Mouse (Mus musculus) neural tube, embryonic 14.5 days (tissue): ENCODE measurements around the gene 2010111I01Rik. TPM values are rescaled to one million over a fixed set of nuclear protein-coding genes. Genes with fewer than 3 reads are reported as not detected.

Experiments used
- ATAC-seq: fragments of 200-750 bp; cut with Nextera tagmentation; 2 replicates; pipeline ENCODE4 v1.8.0; 2017; ENCODE audit warnings: low read depth, mild to moderate bottlenecking, moderate TSS enrichment, moderate library complexity
- H3K27ac ChIP-seq: fragments of 300-500 bp; sonication (generic); 2 replicates; pipeline ENCODE4 v1.5.1; 2014; ENCODE audit warnings: low read depth, mild to moderate bottlenecking, control low read depth, low read length, moderate library complexity, mixed read lengths
- H3K27me3 ChIP-seq: fragments of 300-500 bp; sonication (generic); 2 replicates; pipeline ENCODE4 v1.6.1; 2014; ENCODE audit warnings: low read length; ENCODE audit not compliant: control insufficient read depth, insufficient read depth
- H3K36me3 ChIP-seq: fragments of 300-500 bp; sonication (generic); 2 replicates; pipeline ENCODE4 v1.6.1; 2014; ENCODE audit warnings: low read length, mixed read lengths; ENCODE audit not compliant: control insufficient read depth, insufficient read depth
- H3K4me1 ChIP-seq: fragments of 300-500 bp; sonication (generic); 2 replicates; pipeline ENCODE4 v1.6.1; 2014; ENCODE audit warnings: low read length; ENCODE audit not compliant: control insufficient read depth, insufficient read depth
- H3K4me2 ChIP-seq: fragments of 300-500 bp; sonication (generic); 2 replicates; pipeline ENCODE4 v1.6.1; 2014; ENCODE audit warnings: mild to moderate bottlenecking, low read depth, low read length, control low read depth
- H3K4me3 ChIP-seq: fragments of 300-500 bp; sonication (generic); 2 replicates; pipeline ENCODE4 v1.5.1; 2014; ENCODE audit warnings: low read depth, low read length, control low read depth, mixed read lengths
- H3K9ac ChIP-seq: fragments of 300-500 bp; sonication (generic); replicated peaks from 2 replicates; pipeline ENCODE4 v1.6.1; 2014; ENCODE audit warnings: low read depth, mild to moderate bottlenecking, control low read depth, low read length, mixed read lengths
- H3K9me3 ChIP-seq: fragments of 300-500 bp; sonication (generic); 2 replicates; pipeline ENCODE4 v1.6.1; 2016; ENCODE audit warnings: low read length; ENCODE audit not compliant: control insufficient read depth
- WGBS: fragments of 180-500 bp; shearing (Covaris S2); extraction: QIAGEN DNeasy Blood & Tissue Kit; methylation state at CpG from one replicate; pipeline ENCODE4 v1.1.7; 2014; 5-methylcytosine and 5-hydroxymethylcytosine counted together
- polyA plus RNA-seq: library from polyadenylated mRNA; unstranded; fragments of >200 nt; fragmentation: Nextera tagmentation; extraction: Ambion mirVana; gene quantifications from 2 replicates; pipeline ENCODE4 v1.2.1, GENCODE M21; 2014

Gene 2010111I01Rik
- polyA plus RNA-seq, 1 experiment from 2014 or later, result 28.8 TPM

DNA sequence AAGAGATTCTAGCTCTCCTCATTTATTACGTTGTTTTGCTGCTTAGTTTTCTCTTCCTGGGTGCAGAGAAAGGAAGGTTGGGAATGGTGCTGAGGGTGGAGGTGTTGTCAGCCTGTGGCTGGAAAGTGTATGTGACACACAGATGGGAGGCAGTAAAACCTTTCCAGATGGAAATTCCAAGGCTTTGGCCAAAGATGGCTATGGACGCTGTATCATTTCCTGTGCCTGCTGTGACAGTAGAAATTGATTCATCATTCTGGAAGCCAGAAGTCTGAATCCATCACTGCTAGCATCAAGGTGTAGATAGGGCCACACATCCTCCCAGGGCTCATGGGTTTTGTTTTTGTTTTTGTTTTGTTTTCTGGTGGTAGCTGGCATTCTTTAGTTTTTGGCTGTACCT lies 141.9 kb downstream of the 2010111I01Rik start:
- H3K27me3 ChIP-seq, result no peaks in the 10 kb centered on the region
- H3K4me2 ChIP-seq, result no peak overlapping the region
- no peaks in the 10 kb centered on the region for H3K36me3 ChIP-seq
- H3K4me1 ChIP-seq, result no peaks in the 10 kb centered on the region
- H3K27ac ChIP-seq, result no peak overlapping the region
- WGBS, result 81% methylated on average over 2 of the region's 2 CpGs
- H3K9ac ChIP-seq, result no peak overlapping the region
- ATAC-seq, result no peak
- no peaks in the 10 kb centered on the region for H3K9me3 ChIP-seq
- H3K4me3 ChIP-seq, result no peak overlapping the region

DNA sequence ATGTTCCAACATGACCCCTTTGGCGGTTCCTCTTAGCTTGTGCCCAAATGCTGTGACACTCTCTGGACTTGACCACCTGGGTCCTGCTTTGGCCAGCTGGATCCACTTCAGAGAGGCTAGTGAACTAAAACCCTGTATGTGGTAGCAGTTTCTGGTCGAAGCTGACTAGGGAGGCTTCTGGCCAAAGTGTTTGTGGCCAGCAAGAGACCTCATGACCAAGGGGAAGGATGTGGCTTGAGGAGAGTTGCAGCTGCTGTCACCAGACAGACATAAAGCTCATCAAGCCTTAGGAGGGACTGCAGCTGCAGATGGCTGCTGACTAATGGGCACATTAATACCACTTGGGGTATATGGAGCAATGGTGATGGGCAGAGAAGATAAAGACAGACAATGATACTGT lies 143.9 kb downstream of the 2010111I01Rik start:
- H3K27ac ChIP-seq, result no peak overlapping the region
- no peaks in the 10 kb centered on the region for H3K36me3 ChIP-seq
- H3K4me2 ChIP-seq, result no peak overlapping the region
- no peaks in the 10 kb centered on the region for H3K27me3 ChIP-seq
- no peaks in the 10 kb centered on the region for H3K9me3 ChIP-seq
- no peak overlapping the region for H3K4me3 ChIP-seq
- peaks cover 9% of the 10 kb centered on the region; the same call in 1 of the 2 replicates for H3K4me1 ChIP-seq
- no peak for ATAC-seq
- 88% methylated on average over 2 of the region's 2 CpGs for WGBS
- H3K9ac ChIP-seq, result no peak overlapping the region

DNA sequence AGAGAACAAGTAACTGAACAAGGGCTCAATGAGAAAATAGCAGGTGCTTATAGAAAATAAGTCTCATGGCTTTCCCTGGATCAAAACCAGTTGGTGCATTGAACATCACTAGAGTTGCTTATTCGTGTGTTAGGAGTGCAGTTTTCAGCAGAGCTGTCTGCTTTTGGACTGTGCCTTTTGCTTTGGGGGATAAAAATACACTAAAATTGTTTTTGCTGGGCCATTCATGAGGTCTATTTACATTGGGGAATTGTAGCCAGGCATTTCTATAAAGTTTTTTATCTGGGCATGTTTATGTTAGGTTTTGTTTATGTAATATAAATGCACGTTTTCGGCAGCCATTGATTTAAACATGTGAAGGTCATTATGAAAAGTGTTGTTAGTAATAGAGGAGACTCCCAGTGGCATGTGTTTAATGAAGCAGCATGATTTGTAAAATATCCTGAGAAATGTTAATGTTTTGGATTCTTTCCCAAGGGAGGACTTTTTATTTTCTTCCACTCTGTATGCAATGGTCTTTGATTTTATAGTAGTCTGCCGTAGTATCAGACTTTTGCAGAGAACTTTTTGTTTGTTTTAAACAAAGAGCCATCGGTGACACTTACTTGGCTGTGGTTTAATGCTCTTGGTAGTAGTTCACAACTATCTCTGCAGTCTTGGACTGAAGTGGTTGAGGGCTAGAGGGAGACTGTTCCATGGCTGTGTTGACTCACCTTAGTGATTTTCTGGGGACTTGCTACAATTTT lies 146.8 kb downstream of the 2010111I01Rik start:
- no peak for ATAC-seq
- Histone ChIP-seq H3K36me3 (no peaks in the 10 kb centered on the region), H3K27me3 (no peaks in the 10 kb centered on the region), H3K9ac (no peak overlapping the region), H3K27ac (no peak overlapping the region), H3K4me1 (peaks cover 9% of the 10 kb centered on the region; the same call in 1 of the 2 replicates), H3K9me3 (no peaks in the 10 kb centered on the region), H3K4me3 (no peak overlapping the region), H3K4me2 (no peak overlapping the region)
- 67% methylated on average over 5 of the region's 5 CpGs for WGBS

DNA sequence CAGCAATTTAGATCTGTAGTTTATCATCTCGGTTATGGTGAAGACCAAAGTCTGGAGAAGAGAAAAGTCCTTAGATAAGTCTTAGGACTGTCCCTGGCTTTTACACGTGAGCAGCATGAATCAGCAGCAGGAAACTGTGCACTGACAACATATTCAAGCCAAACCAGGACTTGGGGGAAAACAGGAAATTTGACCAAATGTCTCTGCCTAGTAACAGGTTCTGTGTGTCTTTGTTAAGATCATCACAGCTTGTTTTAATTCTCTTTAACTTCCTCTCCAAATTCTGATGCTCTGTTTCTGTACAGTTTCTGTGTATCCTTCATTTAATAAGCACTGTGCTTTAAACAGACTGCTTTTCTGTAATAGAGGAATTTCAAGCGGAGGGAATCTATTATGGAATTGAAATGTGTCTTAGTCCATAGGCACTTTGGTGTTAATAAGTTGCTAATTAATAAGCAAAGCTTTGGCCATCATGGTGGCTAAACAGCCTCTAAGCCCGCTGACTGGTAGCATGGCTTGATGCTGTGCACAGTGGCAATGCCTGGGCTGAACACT lies 147.4 kb downstream of the 2010111I01Rik start:
- WGBS, result 82% methylated on average over 4 of the region's 4 CpGs
- no peak overlapping the region for H3K27ac ChIP-seq
- no peak overlapping the region for H3K4me3 ChIP-seq
- H3K4me1 ChIP-seq, result peaks cover 9% of the 10 kb centered on the region; the same call in 1 of the 2 replicates
- no peak overlapping the region for H3K4me2 ChIP-seq
- H3K9ac ChIP-seq, result no peak overlapping the region
- no peaks in the 10 kb centered on the region for H3K9me3 ChIP-seq
- no peak for ATAC-seq
- H3K27me3 ChIP-seq, result no peaks in the 10 kb centered on the region
- no peaks in the 10 kb centered on the region for H3K36me3 ChIP-seq

DNA sequence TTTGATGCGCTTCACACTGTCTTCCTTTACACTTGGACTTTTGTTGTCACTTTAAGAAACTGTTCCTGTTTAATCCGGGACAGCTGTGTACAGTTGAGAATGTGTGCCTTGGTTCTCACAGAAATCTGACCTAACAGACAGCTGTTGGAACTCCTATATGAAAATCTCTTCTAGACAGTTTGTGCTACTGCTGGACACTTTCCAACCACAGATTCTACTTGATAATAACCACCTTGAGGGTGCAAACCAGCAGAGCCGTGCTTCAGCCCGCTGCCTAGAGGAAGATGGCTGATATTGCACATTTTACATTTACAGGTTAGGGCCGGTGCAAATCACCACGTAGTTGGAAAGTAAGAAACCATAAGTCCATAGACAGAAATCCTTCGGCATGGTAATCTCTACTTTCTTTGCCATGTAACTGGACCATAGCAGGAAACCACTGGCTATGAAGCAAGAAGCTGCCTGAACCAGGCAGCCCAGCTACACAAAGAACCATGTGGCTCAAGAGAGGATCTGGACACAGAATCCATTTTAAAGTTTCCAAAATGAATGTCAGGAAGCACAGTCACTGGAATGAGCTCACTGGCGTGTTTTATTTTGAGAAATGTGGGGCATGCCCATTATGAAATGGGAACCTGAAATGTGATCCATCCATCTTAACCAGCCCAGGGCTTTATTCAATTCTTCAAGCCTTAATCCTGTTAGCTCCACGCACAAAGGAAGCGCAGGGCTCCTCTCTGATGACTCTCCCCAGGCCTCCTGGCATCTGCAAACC lies 148.1 kb downstream of the 2010111I01Rik start:
- no peak overlapping the region for H3K27ac ChIP-seq
- H3K4me1 ChIP-seq, result peaks cover 9% of the 10 kb centered on the region; the same call in 1 of the 2 replicates
- H3K4me3 ChIP-seq, result no peak overlapping the region
- no peaks in the 10 kb centered on the region for H3K36me3 ChIP-seq
- H3K27me3 ChIP-seq, result no peaks in the 10 kb centered on the region
- ATAC-seq, result no peak
- H3K9ac ChIP-seq, result no peak overlapping the region
- no peak overlapping the region for H3K4me2 ChIP-seq
- WGBS, result 66% methylated on average over 10 of the region's 10 CpGs
- no peaks in the 10 kb centered on the region for H3K9me3 ChIP-seq

DNA sequence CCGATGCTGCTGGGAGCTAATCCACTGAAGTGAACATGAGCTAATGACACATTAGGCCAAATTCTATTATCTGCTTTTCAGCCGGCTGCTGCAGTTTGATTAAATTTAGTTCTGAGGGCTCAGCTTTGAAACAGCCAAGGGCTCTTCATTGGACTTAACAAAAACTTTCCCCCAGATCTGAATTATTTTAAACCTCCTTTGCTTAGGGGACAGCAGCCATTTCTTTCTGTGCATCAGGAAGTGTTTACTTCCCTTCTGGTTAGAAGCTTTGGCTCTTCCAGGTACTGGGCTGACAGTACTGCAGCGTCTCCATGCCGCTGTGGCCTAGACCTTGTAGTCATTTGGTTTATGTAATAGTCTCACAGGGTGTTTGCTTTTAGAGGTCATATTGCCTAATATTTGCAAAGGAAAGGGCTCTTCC lies 149.2 kb downstream of the 2010111I01Rik start:
- no peaks in the 10 kb centered on the region for H3K27me3 ChIP-seq
- H3K9me3 ChIP-seq, result no peaks in the 10 kb centered on the region
- WGBS, result 78% methylated on average over 4 of the region's 4 CpGs
- H3K9ac ChIP-seq, result no peak overlapping the region
- no peaks in the 10 kb centered on the region for H3K36me3 ChIP-seq
- no peak for ATAC-seq
- H3K4me2 ChIP-seq, result no peak overlapping the region
- no peak overlapping the region for H3K4me3 ChIP-seq
- no peak overlapping the region for H3K27ac ChIP-seq
- H3K4me1 ChIP-seq, result peaks cover 9% of the 10 kb centered on the region; the same call in 1 of the 2 replicates

DNA sequence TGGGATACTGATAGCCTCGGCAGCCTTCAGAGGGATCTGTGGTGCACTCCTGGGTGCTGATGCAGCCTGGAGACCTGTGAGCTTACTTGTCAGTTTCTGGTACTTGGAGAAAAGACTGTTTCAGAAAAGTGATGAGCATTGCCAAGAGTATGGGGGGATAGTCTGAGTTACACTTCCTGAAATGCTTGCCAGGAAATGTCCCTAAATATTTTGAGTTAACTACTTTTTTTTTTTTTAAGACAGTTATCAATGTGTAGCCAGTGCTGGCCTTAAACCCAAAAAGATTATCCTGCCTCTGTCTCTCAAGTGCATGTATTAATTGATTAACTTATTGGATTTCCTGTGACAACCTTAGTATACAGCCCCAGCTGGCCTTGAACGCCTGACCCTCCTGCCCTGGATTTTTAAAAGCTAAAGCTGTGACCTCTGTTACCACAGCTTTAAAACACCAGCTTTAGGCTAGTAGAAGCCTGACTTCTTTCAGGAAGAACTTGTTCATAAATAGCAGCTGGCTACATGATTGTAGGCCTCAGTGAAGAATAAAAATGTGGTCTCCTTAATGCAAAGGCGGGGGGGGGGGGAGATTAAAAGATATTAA lies 150.6 kb downstream of the 2010111I01Rik start:
- H3K36me3 ChIP-seq, result no peaks in the 10 kb centered on the region
- WGBS, result 84% methylated on average over 3 of the region's 3 CpGs
- no peak overlapping the region for H3K4me2 ChIP-seq

DNA sequence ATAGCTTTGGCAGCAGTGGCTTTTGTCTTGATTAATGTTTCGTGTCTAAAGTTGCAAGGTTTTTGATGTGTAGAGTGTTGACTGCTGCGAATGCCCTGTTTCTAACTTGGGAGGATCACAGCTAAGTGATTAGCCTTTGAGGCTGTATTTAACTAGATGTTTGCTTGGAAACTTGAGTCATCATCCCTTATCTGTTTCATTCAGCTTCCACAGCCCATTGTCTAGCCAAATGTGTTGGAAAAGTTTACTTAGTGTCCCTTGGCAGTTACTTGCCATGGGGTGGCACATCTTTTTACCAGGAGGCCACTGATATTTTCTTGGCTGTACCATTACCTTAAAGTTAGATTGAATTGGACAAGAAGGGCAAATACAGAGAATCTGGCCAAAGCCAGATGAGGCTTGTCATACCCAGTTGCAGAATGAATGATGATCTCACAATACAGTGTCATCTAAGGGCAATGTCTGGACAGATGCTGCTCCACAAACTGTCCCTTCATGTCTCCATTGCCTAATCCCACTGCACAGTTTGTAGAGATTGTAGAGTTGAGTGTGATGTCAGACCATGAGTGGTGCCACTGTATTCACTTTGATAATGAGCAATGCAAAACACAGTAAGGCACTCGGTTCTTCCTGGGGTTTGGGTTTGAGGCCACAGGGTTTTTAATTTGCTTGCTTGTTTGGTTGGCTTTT lies 152.9 kb downstream of the 2010111I01Rik start:
- Histone ChIP-seq H3K9ac (no peak overlapping the region), H3K9me3 (no peaks in the 10 kb centered on the region), H3K4me2 (no peak overlapping the region), H3K27me3 (no peaks in the 10 kb centered on the region), H3K27ac (no peak overlapping the region), H3K4me3 (no peak overlapping the region), H3K4me1 (0 out of 2 replicates have a peak, but pooled peaks cover 3% of the 10 kb centered on the region), H3K36me3 (no peaks in the 10 kb centered on the region)
- no peak for ATAC-seq
- 92% methylated on average over 3 of the region's 3 CpGs for WGBS

More for the DNA sequence above, 150.6 kb downstream of the 2010111I01Rik start:
- no peak overlapping the region for H3K27ac ChIP-seq
- H3K9me3 ChIP-seq, result no peaks in the 10 kb centered on the region
- no peaks in the 10 kb centered on the region for H3K27me3 ChIP-seq
- no peak for ATAC-seq
- no peak overlapping the region for H3K9ac ChIP-seq
- H3K4me3 ChIP-seq, result no peak overlapping the region
- H3K4me1 ChIP-seq, result peaks cover 9% of the 10 kb centered on the region; the same call in 1 of the 2 replicates
